Mouse (Mus musculus) lung, embryonic 15.5 days (tissue): ENCODE results near the gene Mlf1. TPM values are rescaled to one million over a fixed set of nuclear protein-coding genes. Genes with fewer than 3 reads are reported as not detected.

Experiments
- ATAC-seq: fragments of 200-750 bp; cut with Nextera tagmentation; 2 replicates; pipeline ENCODE4 v1.8.0; 2017; ENCODE audit warnings: moderate number of reproducible peaks, borderline replicate concordance; ENCODE audit not compliant: low FRiP score, low TSS enrichment; ENCODE audit errors: extremely low read depth
- H3K27ac ChIP-seq: fragments of 300-500 bp; sonication (generic); 2 replicates; pipeline ENCODE4 v1.5.1; 2015; ENCODE audit warnings: moderate library complexity, mild to moderate bottlenecking, inconsistent platforms
- H3K27me3 ChIP-seq: fragments of 300-500 bp; sonication (generic); 2 replicates; pipeline ENCODE4 v1.6.1; 2015; ENCODE audit warnings: inconsistent platforms
- H3K36me3 ChIP-seq: fragments of 300-500 bp; sonication (generic); 2 replicates; pipeline ENCODE4 v1.6.1; 2015; ENCODE audit warnings: inconsistent platforms
- H3K4me1 ChIP-seq: fragments of 300-500 bp; sonication (generic); 2 replicates; pipeline ENCODE4 v1.6.1; 2015; ENCODE audit warnings: inconsistent platforms
- H3K4me2 ChIP-seq: fragments of 300-500 bp; sonication (generic); 2 replicates; pipeline ENCODE4 v1.6.1; 2015; ENCODE audit warnings: inconsistent platforms, mild to moderate bottlenecking, moderate library complexity
- H3K4me3 ChIP-seq: fragments of 300-500 bp; sonication (generic); 2 replicates; pipeline ENCODE4 v1.5.1; 2015; ENCODE audit warnings: mild to moderate bottlenecking, inconsistent platforms
- H3K9ac ChIP-seq: fragments of 300-500 bp; sonication (generic); 2 replicates; pipeline ENCODE4 v1.6.1; 2015; ENCODE audit warnings: inconsistent platforms
- H3K9me3 ChIP-seq: fragments of 300-500 bp; sonication (generic); 2 replicates; pipeline ENCODE4 v1.6.1; 2016; ENCODE audit warnings: inconsistent platforms
- WGBS: fragments of 180-500 bp; shearing (Covaris S2); methylation state at CpG from one replicate; pipeline ENCODE4 v1.1.7; 2015; 5-methylcytosine and 5-hydroxymethylcytosine counted together
- polyA plus RNA-seq: library from polyadenylated mRNA; unstranded; fragments of >200 nt; fragmentation: Nextera tagmentation; extraction: Ambion mirVana; gene quantifications from 2 replicates; pipeline ENCODE4 v1.2.1, GENCODE M21; 2015

Gene Mlf1
- polyA plus RNA-seq = 32.9 and 41.1 TPM in 2 replicates

DNA sequence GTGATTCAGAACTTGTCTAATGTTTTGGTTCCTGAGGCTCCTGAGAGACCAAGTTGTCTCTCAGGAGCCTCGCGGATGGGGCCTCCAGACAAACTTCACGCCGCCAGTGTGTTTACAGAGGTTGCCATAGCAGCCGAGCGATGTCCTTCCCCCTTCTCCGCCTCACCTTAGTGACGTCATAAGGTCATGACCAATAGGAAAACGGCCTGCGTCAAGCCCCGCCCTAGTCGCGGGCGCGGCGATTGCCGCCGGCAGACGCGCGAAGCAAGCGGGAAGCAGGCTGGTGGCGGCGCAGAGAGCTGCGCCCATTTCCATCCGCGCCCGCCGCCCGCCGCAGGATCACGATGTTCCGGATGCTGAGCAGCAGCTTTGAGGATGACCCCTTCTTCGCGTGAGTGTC is at the start of gene Mlf1:
Gene Mlf1 (plus strand): TSS at position 226 of the 400 bp plus-strand sequence.
- under 1% methylated on average over 35 of the region's 35 CpGs for WGBS
- no peak within 1 kb of the TSS for H3K27ac ChIP-seq
- peaks cover 9% of the 10 kb centered on the region; the same call in 1 of the 2 replicates for H3K27me3 ChIP-seq
- peak within 1 kb of the TSS; percentile 89 for H3K4me2 ChIP-seq
- peak; percentile 95 for ATAC-seq
- peaks cover 6% of the 10 kb centered on the region; the same call in 1 of the 2 replicates for H3K4me1 ChIP-seq
- no peaks in the 10 kb centered on the region for H3K9me3 ChIP-seq
- H3K9ac ChIP-seq = 0 out of 2 replicates have a peak within 1 kb of the TSS, but pooled peaks have one; percentile 34
- peak within 1 kb of the TSS; percentile 49 for H3K4me3 ChIP-seq
- H3K36me3 ChIP-seq = no peaks in the 10 kb centered on the region

DNA sequence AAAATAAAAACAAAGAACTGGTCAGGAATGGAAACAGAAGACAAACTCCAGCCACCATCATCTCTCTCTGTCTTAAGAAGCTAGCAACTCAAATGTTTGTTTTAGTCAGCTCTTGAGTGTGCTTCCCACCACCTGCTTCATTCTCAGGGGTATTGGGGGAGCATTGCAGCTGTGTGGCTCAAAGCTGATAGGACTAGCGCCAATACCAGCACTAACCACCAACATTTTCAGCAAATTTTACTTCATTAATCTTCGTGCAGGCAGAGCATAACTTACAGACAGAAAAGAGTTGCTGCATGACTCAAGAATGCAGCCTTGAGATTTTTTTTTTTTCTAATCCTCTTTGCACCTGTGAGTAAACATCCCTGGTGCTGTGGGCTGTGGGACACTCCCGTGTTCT is 34.3 kb upstream of the Mlf1 start:
- no peaks in the 10 kb centered on the region for H3K4me1 ChIP-seq
- WGBS = 37% methylated on average over 3 of the region's 3 CpGs
- H3K4me2 ChIP-seq = no peak overlapping the region
- no peak for ATAC-seq
- no peaks in the 10 kb centered on the region for H3K27me3 ChIP-seq
- no peak overlapping the region for H3K4me3 ChIP-seq
- H3K9ac ChIP-seq = no peak overlapping the region
- H3K9me3 ChIP-seq = no peaks in the 10 kb centered on the region
- H3K36me3 ChIP-seq = no peaks in the 10 kb centered on the region
- no peak overlapping the region for H3K27ac ChIP-seq

DNA sequence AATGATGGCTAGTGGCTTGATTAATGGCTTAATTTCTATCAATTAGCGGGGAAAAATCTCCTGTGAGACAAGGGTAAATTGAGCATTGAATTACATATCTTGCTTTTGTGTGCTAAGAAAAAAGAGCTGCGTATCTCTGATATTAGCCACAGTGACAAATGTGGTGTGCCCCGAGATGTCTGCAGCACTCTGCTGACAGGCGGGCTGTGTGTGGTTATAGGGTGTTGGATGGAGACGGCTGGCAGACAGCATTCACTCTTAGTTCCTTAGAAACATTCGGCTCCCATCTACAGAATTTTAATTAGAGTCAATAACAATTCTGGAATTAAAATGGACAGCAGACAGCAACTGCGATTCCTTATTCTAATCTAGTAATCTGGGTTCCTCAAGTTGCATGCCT is 33.0 kb upstream of the Mlf1 start:
- no peak for ATAC-seq
- WGBS = 54% methylated on average over 7 of the region's 7 CpGs
- Histone ChIP-seq H3K4me2 (no peak overlapping the region), H3K4me1 (no peaks in the 10 kb centered on the region), H3K4me3 (no peak overlapping the region), H3K9me3 (no peaks in the 10 kb centered on the region), H3K36me3 (no peaks in the 10 kb centered on the region), H3K27me3 (no peaks in the 10 kb centered on the region), H3K27ac (no peak overlapping the region), H3K9ac (no peak overlapping the region)

DNA sequence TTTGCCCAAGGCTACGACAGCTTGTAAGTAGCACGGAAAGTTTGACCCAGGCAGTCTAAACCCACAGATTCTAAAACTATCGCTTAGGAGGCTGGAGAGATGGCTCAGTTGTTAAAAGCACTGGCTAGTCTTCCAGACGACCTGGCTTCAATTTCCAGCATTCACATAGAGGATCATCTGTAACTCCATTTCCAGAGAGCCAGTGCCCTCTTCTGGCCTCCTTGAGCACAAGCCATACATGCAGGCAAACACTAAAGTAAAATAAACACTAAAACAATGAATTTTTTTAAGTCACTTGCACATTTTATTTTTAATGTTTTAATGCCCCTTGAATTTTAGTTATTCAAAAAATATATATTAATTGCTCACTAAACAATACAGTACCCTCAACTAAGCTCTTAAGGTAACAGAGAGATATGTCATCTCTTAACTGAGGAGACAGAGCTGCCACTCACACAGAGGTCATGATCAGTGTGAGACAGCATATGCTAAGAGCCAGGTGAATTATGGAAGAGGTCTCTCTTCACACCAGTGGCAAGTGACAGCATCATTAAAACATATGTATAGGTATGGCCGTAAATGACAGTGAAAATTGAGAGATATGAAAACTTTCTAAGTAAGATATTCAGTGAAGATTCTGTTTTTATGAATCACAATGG is 30.8 kb upstream of the Mlf1 start:
- Histone ChIP-seq H3K4me3 (no peak overlapping the region), H3K36me3 (no peaks in the 10 kb centered on the region), H3K4me1 (no peaks in the 10 kb centered on the region), H3K27me3 (no peaks in the 10 kb centered on the region), H3K9me3 (no peaks in the 10 kb centered on the region), H3K4me2 (no peak overlapping the region), H3K9ac (no peak overlapping the region), H3K27ac (no peak overlapping the region)
- 51% methylated on average over 5 of the region's 5 CpGs for WGBS
- no peak for ATAC-seq

DNA sequence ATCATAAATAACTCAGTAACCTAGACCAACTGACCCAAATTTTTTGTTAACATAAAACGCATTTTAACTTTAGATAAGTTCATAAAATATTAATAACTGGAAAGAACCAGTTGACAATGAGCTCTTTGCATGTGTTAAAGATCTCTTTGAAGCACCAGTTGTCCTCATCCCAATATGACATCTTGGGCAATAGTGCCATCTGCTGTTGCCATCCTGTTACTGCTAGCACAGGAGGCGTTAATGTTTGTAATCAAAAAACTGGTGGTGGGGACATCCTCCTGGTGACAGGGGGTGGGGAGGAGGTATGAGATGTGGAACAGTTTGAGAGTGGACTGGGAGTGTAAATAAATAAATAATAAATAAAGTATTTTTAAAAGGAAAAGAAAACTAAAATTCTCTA is 29.3 kb upstream of the Mlf1 start:
- no peaks in the 10 kb centered on the region for H3K9me3 ChIP-seq
- 10% methylated on average over 2 of the region's 2 CpGs for WGBS

DNA sequence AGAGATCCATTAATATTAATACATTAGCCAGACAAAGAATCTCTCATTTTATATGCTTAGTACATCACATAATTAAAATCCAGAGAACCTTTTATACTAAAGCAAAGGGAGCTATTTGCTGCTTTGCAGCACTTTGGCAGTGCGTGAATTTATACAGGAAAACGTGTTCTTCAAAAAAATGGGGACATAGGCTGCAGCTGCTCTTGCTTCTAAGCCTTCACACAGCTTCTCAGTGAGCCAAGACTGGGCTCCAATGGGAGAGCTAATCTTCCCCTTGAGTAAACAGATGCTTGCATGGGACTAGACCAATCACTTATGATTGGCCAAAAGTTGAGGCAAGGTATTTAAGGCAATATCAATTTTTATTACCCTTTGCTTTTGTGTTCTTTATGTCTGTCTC is 27.2 kb upstream of the Mlf1 start:
- no peak for ATAC-seq
- Histone ChIP-seq H3K27me3 (no peaks in the 10 kb centered on the region), H3K9me3 (no peaks in the 10 kb centered on the region), H3K36me3 (no peaks in the 10 kb centered on the region), H3K4me1 (no peaks in the 10 kb centered on the region), H3K4me3 (no peak overlapping the region), H3K27ac (no peak overlapping the region), H3K4me2 (no peak overlapping the region), H3K9ac (no peak overlapping the region)
- WGBS = 74% methylated on average over 2 of the region's 2 CpGs

More for the DNA sequence above, 29.3 kb upstream of the Mlf1 start:
- no peak for ATAC-seq
- Histone ChIP-seq H3K27me3 (no peaks in the 10 kb centered on the region), H3K36me3 (no peaks in the 10 kb centered on the region), H3K27ac (no peak overlapping the region), H3K4me1 (no peaks in the 10 kb centered on the region), H3K9ac (no peak overlapping the region), H3K4me3 (no peak overlapping the region), H3K4me2 (no peak overlapping the region)

DNA sequence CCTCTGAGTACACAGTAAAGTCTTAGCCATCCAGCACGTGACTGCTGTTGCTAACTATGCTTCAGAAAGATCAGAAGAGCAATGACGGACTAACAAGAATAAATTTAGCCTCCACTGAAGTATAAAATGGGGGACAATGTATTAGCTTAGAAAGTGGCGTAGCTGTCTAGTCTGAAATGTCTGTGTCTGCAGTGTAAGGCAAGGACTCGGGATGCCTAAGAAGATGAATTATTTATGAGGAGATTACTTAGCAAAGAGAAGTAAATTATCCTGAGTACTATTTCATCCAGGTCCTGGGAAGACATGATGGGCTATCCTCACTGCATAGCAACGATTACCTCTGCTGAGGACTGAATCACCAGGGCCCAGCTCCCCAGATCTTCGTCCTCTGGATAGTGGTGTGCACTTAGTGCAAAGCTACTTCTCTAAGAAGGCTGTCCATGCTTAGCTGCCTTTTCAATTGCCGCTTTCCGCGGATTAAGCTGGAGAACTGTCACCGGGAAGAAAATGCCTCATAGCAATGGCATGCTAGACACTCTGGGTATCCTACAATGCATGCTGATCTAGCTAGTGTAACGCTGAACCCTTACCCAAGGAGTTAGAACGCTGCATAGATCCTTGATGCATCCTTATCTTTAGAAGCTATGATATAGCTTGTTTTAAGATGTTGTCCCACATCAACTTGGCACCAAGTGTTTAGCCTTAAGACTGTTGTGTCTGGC is 22.3 kb upstream of the Mlf1 start:
- WGBS = 79% methylated on average over 12 of the region's 12 CpGs
- no peak overlapping the region for H3K9ac ChIP-seq

DNA sequence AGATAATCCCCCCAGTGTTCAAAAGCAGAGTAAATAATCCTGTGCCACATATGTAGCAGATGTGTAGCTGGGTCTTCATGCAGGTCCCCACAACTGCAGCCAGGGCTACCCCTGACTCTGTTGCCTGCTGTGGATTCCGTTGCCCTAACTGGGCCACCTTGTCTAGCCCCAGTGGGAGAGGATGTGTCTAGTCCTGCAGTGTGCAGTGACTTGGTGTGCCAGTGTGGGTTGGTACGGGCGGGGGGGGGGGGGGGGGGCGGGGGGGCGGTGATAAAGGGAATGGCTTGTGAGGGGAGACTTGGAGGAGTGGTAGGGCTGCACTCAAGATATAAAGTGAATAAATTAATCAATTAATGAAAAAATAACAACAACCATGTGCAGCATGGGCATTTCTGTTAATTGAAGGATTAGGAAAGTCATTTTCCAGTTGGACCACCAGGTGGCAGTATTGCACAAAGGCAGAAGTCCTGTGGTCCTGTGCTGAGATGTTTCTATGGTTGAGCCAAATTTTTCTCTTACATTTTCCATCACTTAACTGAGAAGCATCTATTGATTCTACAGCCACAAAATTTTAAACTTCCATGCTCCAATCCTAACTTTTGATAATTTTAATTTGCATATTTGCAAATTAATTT is 21.7 kb upstream of the Mlf1 start:
- H3K4me1 ChIP-seq = no peaks in the 10 kb centered on the region
- H3K27ac ChIP-seq = no peak overlapping the region
- H3K9ac ChIP-seq = no peak overlapping the region
- ATAC-seq = no peak
- no peaks in the 10 kb centered on the region for H3K27me3 ChIP-seq
- WGBS = 24% methylated on average over 3 of the region's 5 CpGs
- no peaks in the 10 kb centered on the region for H3K9me3 ChIP-seq
- H3K36me3 ChIP-seq = no peaks in the 10 kb centered on the region
- H3K4me3 ChIP-seq = no peak overlapping the region
- no peak overlapping the region for H3K4me2 ChIP-seq

More for the DNA sequence above, 22.3 kb upstream of the Mlf1 start:
- no peaks in the 10 kb centered on the region for H3K4me1 ChIP-seq
- no peak for ATAC-seq
- no peak overlapping the region for H3K27ac ChIP-seq
- no peak overlapping the region for H3K4me2 ChIP-seq
- H3K36me3 ChIP-seq = no peaks in the 10 kb centered on the region
- no peaks in the 10 kb centered on the region for H3K9me3 ChIP-seq
- H3K27me3 ChIP-seq = no peaks in the 10 kb centered on the region
- no peak overlapping the region for H3K4me3 ChIP-seq

DNA sequence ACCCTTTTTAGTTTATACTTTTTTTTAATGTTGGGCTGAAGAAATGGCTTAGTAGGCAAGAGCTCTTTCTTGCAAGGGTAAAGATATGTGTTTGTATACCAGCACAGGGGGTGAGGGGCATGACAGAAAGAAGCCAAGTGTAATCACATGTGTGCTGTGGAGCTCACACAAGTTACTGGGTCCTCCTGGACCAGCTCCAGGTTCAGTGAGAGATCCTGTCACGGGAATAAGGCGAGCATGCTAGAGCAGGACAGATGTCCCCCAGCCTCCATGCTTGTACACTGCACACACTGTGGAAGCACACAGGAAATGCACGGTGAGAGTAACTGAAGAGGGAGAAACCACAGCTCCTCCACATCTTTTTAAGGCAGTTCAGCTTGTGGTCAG is 21.1 kb upstream of the Mlf1 start:
- 81% methylated on average over 3 of the region's 3 CpGs for WGBS
- no peak overlapping the region for H3K9ac ChIP-seq

DNA sequence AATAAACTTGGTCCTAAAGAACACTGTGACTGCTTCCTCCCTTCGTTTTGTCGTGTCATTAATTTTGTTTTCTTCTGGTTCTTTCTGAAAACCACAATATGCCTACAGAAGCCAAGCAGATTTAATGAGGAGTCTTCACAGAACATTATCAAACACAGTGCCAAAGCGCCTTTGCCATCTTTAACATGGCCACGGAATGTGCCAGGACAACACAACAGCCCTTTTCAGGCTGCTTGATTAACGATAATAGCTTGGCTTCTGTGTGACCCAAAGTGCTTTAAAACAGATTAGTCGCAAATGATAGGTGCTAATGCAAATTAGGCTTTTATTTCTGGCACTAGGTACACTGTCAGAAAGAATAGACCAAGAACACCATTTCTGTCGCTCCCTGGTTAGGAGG is 15.5 kb upstream of the Mlf1 start:
- 87% methylated on average over 7 of the region's 7 CpGs for WGBS
- no peak overlapping the region for H3K27ac ChIP-seq
- no peak for ATAC-seq
- H3K4me2 ChIP-seq = no peak overlapping the region
- H3K27me3 ChIP-seq = no peaks in the 10 kb centered on the region
- H3K9ac ChIP-seq = no peak overlapping the region
- H3K4me1 ChIP-seq = no peaks in the 10 kb centered on the region
- no peaks in the 10 kb centered on the region for H3K9me3 ChIP-seq
- no peaks in the 10 kb centered on the region for H3K36me3 ChIP-seq
- no peak overlapping the region for H3K4me3 ChIP-seq

More for the DNA sequence above, 21.1 kb upstream of the Mlf1 start:
- Histone ChIP-seq H3K4me1 (no peaks in the 10 kb centered on the region), H3K27ac (no peak overlapping the region), H3K4me3 (no peak overlapping the region), H3K4me2 (no peak overlapping the region), H3K36me3 (no peaks in the 10 kb centered on the region), H3K27me3 (no peaks in the 10 kb centered on the region), H3K9me3 (no peaks in the 10 kb centered on the region)
- no peak for ATAC-seq

DNA sequence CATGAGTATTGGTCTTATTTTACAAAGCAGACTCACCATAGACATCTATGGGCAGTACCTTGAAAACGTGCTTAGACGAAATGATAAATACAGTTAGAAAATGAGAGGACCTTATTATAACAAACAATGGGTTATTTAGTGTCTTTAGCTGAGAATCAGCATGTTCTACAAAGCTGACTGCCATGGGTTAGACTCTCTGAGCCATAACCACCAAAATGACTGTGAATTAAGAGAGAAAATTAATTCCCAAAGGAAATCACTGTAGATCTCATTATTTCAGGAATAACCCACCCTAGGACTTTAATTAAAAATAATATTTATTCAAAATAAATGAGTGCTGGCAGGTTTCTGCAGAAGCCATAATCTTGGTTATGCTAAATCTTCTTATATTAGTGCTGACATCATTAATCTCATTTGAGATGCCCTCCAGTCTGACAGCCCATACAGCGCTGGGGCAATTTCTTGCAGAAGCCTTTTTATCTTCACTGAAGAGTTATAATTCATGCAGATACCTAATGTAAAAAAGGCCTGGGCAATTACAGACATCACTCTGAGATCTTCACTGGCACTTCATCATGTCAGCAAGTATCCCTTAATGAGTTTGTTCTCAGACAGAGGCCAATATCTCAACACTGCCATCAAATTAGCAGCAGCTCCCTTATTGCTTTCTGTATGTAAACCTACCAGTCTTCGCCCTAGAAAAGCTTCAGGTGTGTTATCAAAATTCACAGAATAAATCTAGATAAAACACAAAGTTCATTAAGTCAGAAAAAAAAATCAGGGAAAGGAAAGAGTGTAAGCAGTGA is 7.6 kb upstream of the Mlf1 start:
- no peak overlapping the region for H3K9ac ChIP-seq
- H3K4me1 ChIP-seq = no peaks in the 10 kb centered on the region
- no peaks in the 10 kb centered on the region for H3K27me3 ChIP-seq
- H3K4me3 ChIP-seq = no peak overlapping the region
- no peak overlapping the region for H3K4me2 ChIP-seq
- no peak overlapping the region for H3K27ac ChIP-seq
- 67% methylated on average over 4 of the region's 4 CpGs for WGBS
- H3K36me3 ChIP-seq = no peaks in the 10 kb centered on the region
- no peak for ATAC-seq
- no peaks in the 10 kb centered on the region for H3K9me3 ChIP-seq
